Mouse (Mus musculus) MEL (cell line): ENCODE results near the gene Denr. TPM values are rescaled to one million over a fixed set of nuclear protein-coding genes. Genes with fewer than 3 reads are reported as not detected.

Source experiments
- DNase-seq: peaks from one replicate; pipeline ENCODE4 v3.0.0; 2011; ENCODE audit warnings: low read depth, low spot score
- H3K27ac ChIP-seq: 2 replicates; pipeline ENCODE4 v1.5.1; 2012; ENCODE audit warnings: low read depth, mild to moderate bottlenecking, control low read depth, low read length, moderate library complexity; ENCODE audit not compliant: control insufficient read depth
- H3K27me3 ChIP-seq, 2 experiments: fragments of 150-350 bp in 1 of 2; sonication (generic) in 1 of 2; 2 replicates each; pipeline ENCODE4 v1.6.1; 2012; ENCODE audit warnings: low read length in 2 of 2, mild to moderate bottlenecking in 2 of 2, improper control_type of control experiment in 1 of 2, moderate library complexity in 1 of 2; ENCODE audit not compliant: insufficient read depth in 2 of 2, control insufficient read depth in 1 of 2
- H3K36me3 ChIP-seq, 2 experiments: 2 replicates each; pipeline ENCODE4 v1.6.1; 2012 to 2014; ENCODE audit warnings: low read length in 2 of 2, improper control_type of control experiment in 1 of 2, inconsistent platforms in 1 of 2, mild to moderate bottlenecking in 1 of 2; ENCODE audit not compliant: insufficient read depth in 2 of 2, control insufficient read depth in 1 of 2
- H3K4me1 ChIP-seq, 2 experiments: fragments of 150-350 bp in 1 of 2; sonication (generic) in 1 of 2; 2 replicates each; pipeline ENCODE4 v1.6.1; 2012; ENCODE audit warnings: low read length in 2 of 2, improper control_type of control experiment in 1 of 2, mild to moderate bottlenecking in 1 of 2; ENCODE audit not compliant: insufficient read depth in 2 of 2, control insufficient read depth in 1 of 2
- H3K4me3 ChIP-seq, 2 experiments: fragments of 150-350 bp in 1 of 2; sonication (generic) in 1 of 2; 2 replicates each; pipeline ENCODE4 v1.5.1; 2012; ENCODE audit warnings: low read depth in 2 of 2, low read length in 2 of 2, mild to moderate bottlenecking in 2 of 2, moderate library complexity in 2 of 2, control low read depth in 1 of 2, improper control_type of control experiment in 1 of 2; ENCODE audit not compliant: control insufficient read depth in 1 of 2, insufficient read depth in 1 of 2
- H3K79me2 ChIP-seq: 2 replicates; pipeline ENCODE4 v1.6.1; 2012; ENCODE audit warnings: mild to moderate bottlenecking, low read length, moderate library complexity; ENCODE audit not compliant: control insufficient read depth, poor library complexity, insufficient read depth
- H3K9ac ChIP-seq: 2 replicates; pipeline ENCODE4 v1.6.1; 2012; ENCODE audit warnings: low read depth, mild to moderate bottlenecking, control low read depth, low read length, moderate library complexity; ENCODE audit not compliant: control insufficient read depth, poor library complexity, severe bottlenecking
- H3K9me3 ChIP-seq: fragments of 150-350 bp; sonication (generic); replicated peaks from 2 replicates; pipeline ENCODE4 v1.6.1; 2012; ENCODE audit warnings: mild to moderate bottlenecking, low read length, improper control_type of control experiment, moderate library complexity; ENCODE audit not compliant: insufficient read depth
- CTCF ChIP-seq, 3 experiments: IDR thresholded peaks in 2 of 3; conservative IDR thresholded peaks in 1 of 3; 2 replicates each; pipeline ENCODE4 v1.5.1; 2011 to 2012; ENCODE audit warnings: low read length in 3 of 3, low read depth in 2 of 3, mild to moderate bottlenecking in 2 of 3, improper control_type of control experiment in 1 of 3, inconsistent platforms in 1 of 3, mixed read lengths in 1 of 3, moderate library complexity in 1 of 3; ENCODE audit not compliant: control insufficient read depth in 1 of 3, insufficient read depth in 1 of 3, poor library complexity in 1 of 3, severe bottlenecking in 1 of 3
- GABPA ChIP-seq: IDR thresholded peaks from 2 replicates; pipeline ENCODE4 v1.6.1; 2012; ENCODE audit warnings: low read depth, mild to moderate bottlenecking, inconsistent platforms, low read length, improper control_type of control experiment, moderate library complexity
- HCFC1 ChIP-seq: IDR thresholded peaks from 2 replicates; pipeline ENCODE4 v1.6.1; 2012; ENCODE audit warnings: low read depth, mild to moderate bottlenecking, inconsistent platforms, low read length, improper control_type of control experiment, moderate library complexity
- KAT2A ChIP-seq: conservative IDR thresholded peaks from 2 replicates; pipeline ENCODE4 v1.6.1; 2012; ENCODE audit warnings: low read depth, low read length, improper control_type of control experiment, inconsistent platforms
- MAFK ChIP-seq: IDR thresholded peaks from 2 replicates; pipeline ENCODE4 v1.6.1; 2011; ENCODE audit warnings: low read depth, mild to moderate bottlenecking, low read length, improper control_type of control experiment, borderline replicate concordance
- MAZ ChIP-seq: IDR thresholded peaks from 2 replicates; pipeline ENCODE4 v1.6.1; 2012; ENCODE audit warnings: low read depth, mild to moderate bottlenecking, inconsistent platforms, low read length, improper control_type of control experiment
- MXI1 ChIP-seq: IDR thresholded peaks from 2 replicates; pipeline ENCODE4 v1.6.1; 2011; ENCODE audit warnings: mild to moderate bottlenecking, low read depth, low read length, improper control_type of control experiment
- MYB ChIP-seq: IDR thresholded peaks from 2 replicates; pipeline ENCODE4 v1.6.1; 2011; ENCODE audit warnings: mild to moderate bottlenecking, low read depth, low read length, improper control_type of control experiment
- NELFE ChIP-seq: IDR thresholded peaks from 2 replicates; pipeline ENCODE4 v1.6.1; 2011; ENCODE audit warnings: low read depth, low read length, improper control_type of control experiment
- POLR2A ChIP-seq, 2 experiments: IDR thresholded peaks; 2 replicates each; pipeline ENCODE4 v1.6.1; 2011 to 2012; ENCODE audit warnings: low read length in 2 of 2, mild to moderate bottlenecking in 2 of 2, control low read depth in 1 of 2, improper control_type of control experiment in 1 of 2, low read depth in 1 of 2, moderate library complexity in 1 of 2; ENCODE audit not compliant: control insufficient read depth in 1 of 2, insufficient read depth in 1 of 2, poor library complexity in 1 of 2
- POLR2AphosphoS2 ChIP-seq: IDR thresholded peaks from 2 replicates; pipeline ENCODE4 v1.6.1; 2011; ENCODE audit warnings: low read length, improper control_type of control experiment
- SIN3A ChIP-seq: IDR thresholded peaks from 2 replicates; pipeline ENCODE4 v1.6.1; 2012; ENCODE audit warnings: low read length, improper control_type of control experiment, inconsistent platforms
- TBP ChIP-seq: IDR thresholded peaks from 2 replicates; pipeline ENCODE4 v1.8.0; 2011; ENCODE audit warnings: low read depth, low read length, improper control_type of control experiment
- TCF12 ChIP-seq: IDR thresholded peaks from 2 replicates; pipeline ENCODE4 v1.6.1; 2014; ENCODE audit warnings: low read depth, mild to moderate bottlenecking, inconsistent platforms, low read length, improper control_type of control experiment, moderate library complexity
- UBTF ChIP-seq: IDR thresholded peaks from 2 replicates; pipeline ENCODE4 v1.6.1; 2012; ENCODE audit warnings: low read depth, mild to moderate bottlenecking, inconsistent platforms, low read length, improper control_type of control experiment, moderate library complexity, borderline replicate concordance; ENCODE audit not compliant: insufficient read depth
- USF1 ChIP-seq: IDR thresholded peaks from 2 replicates; pipeline ENCODE4 v1.6.1; 2014; ENCODE audit warnings: low read depth, mild to moderate bottlenecking, inconsistent platforms, low read length, improper control_type of control experiment, moderate library complexity
- USF2 ChIP-seq, 2 experiments: IDR thresholded peaks; 2 replicates each; pipeline ENCODE4 v1.6.1; 2011 to 2012; ENCODE audit warnings: improper control_type of control experiment in 2 of 2, low read length in 2 of 2, borderline replicate concordance in 1 of 2, inconsistent platforms in 1 of 2, low read depth in 1 of 2, mild to moderate bottlenecking in 1 of 2; ENCODE audit not compliant: insufficient read depth in 1 of 2
- ZKSCAN1 ChIP-seq: IDR thresholded peaks from 2 replicates; pipeline ENCODE4 v1.6.1; 2012; ENCODE audit warnings: low read depth, mild to moderate bottlenecking, inconsistent platforms, low read length, improper control_type of control experiment, moderate library complexity
- ZMIZ1 ChIP-seq: IDR thresholded peaks from 2 replicates; pipeline ENCODE4 v1.6.1; 2012; ENCODE audit warnings: low read depth, mild to moderate bottlenecking, inconsistent platforms, low read length, improper control_type of control experiment, moderate library complexity
- polyA plus RNA-seq, 2 experiments: library from polyadenylated mRNA; stranded (reverse) in 1 of 2; unstranded in 1 of 2; fragments of >175 nt in 1 of 2; fragments of >200 nt in 1 of 2; gene quantifications; 2 replicates each; pipeline versions ENCODE4 v1.2.1 to v1.2.4; 2012; ENCODE audit warnings: low replicate concordance in 2 of 2, low read depth in 1 of 2; ENCODE audit not compliant: insufficient read length in 2 of 2, insufficient read depth in 1 of 2, missing spikeins in 1 of 2
- total RNA-seq: library from RNA; depleted of rRNA; stranded (reverse); fragments of 300-350 nt; gene quantifications from 2 replicates; pipeline ENCODE4 v1.2.3, GENCODE M21; 2012

Denr gene
- total and polyA plus RNA-seq, 3 experiments, result 62.4 to 323 (median 109) TPM

DNA sequence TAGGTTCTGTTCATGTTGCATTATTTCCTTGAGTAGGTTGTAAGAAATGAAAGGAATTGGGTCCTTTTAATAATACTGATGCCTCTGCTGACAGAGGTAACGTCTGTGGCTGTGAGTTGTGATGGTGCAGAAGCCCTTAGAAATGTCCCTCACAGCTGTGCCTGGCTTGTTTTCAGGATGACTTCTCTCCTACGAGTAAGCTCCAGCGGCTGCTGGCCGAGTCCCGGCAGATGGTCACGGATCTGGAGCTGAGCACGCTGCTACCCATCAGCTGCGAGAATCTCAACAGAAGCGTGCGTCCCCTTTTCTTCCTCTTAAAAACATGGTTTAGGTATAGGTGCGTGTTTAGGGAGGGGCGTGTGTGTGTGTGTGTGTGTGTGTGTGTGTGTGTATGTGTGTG lies 54.1 kb downstream of the Denr start:
- Histone ChIP-seq H3K4me1 (no peaks in the 10 kb centered on the region), H3K36me3 (no peaks in the 10 kb centered on the region; a peak in 2 of 4 replicates), H3K27ac (no peak overlapping the region), H3K27me3 (no peaks in the 10 kb centered on the region), H3K9ac (no peak overlapping the region), H3K4me3 (no peak overlapping the region), H3K9me3 (no peaks in the 10 kb centered on the region), H3K79me2 (no peaks in the 10 kb centered on the region)
- TF ChIP-seq CTCF (IDR thresholded peaks at IDR 0.05 in 2 of 3, conservative IDR thresholded peaks at IDR 0.05 in 1 of 3; ENCODE audit: control insufficient read depth in 1 of 3, insufficient read depth in 1 of 3, low read depth in 2 of 3, low read length in 3 of 3, poor library complexity in 1 of 3, severe bottlenecking in 1 of 3) (no peak), TCF12 (no peak), POLR2AphosphoS2 (no peak), GABPA (no peak), MAFK (no peak), USF2 (IDR thresholded peaks at IDR 0.05; ENCODE audit: borderline replicate concordance in 1 of 2, insufficient read depth in 1 of 2, low read depth in 1 of 2, low read length in 2 of 2) (no peak), MXI1 (no peak), SIN3A (no peak), NELFE (no peak), ZKSCAN1 (no peak), HCFC1 (no peak), KAT2A (no peak)
- no peak for DNase-seq

DNA sequence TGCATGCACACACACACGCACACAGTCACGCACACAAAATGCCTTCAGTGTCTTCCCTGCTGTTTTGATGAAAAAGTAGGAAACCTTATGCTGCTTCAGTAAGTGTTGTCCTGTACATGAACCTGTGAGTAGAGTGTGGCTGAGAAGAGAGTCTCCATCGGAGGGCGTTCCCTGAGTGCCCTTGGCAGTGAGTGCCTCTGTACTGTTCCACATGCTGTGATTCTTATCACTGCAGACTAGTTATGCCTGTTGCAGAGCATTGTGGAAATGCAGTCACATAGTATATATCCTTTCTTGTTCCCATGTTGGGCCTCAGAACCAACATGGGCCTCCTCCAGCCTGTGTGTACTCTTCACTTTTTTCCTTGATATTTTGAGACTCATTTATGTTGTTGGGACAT lies 57.2 kb downstream of the Denr start:
- H3K27ac ChIP-seq, result no peak overlapping the region
- no peak overlapping the region for H3K9ac ChIP-seq
- no peaks in the 10 kb centered on the region for H3K4me1 ChIP-seq
- no peak overlapping the region for H3K4me3 ChIP-seq
- no peak for DNase-seq
- peaks cover 0 to 1% of the 10 kb centered on the region in 2 experiments; a peak in 1 of 4 replicates for H3K36me3 ChIP-seq
- H3K27me3 ChIP-seq, result no peaks in the 10 kb centered on the region
- no peaks in the 10 kb centered on the region for H3K9me3 ChIP-seq
- no peaks in the 10 kb centered on the region for H3K79me2 ChIP-seq
- TF ChIP-seq TBP (no peak), MAZ (no peak), ZKSCAN1 (no peak), KAT2A (no peak), USF1 (no peak), POLR2AphosphoS2 (no peak), MAFK (no peak), ZMIZ1 (no peak), UBTF (no peak), MYB (no peak), POLR2A (IDR thresholded peaks at IDR 0.05; ENCODE audit: control insufficient read depth in 1 of 2, insufficient read depth in 1 of 2, low read depth in 1 of 2, low read length in 2 of 2, poor library complexity in 1 of 2) (no peak)
